Mouse (Mus musculus): ENCODE measurements around the gene Zfp607b.

The Zfp607b gene

DNA sequence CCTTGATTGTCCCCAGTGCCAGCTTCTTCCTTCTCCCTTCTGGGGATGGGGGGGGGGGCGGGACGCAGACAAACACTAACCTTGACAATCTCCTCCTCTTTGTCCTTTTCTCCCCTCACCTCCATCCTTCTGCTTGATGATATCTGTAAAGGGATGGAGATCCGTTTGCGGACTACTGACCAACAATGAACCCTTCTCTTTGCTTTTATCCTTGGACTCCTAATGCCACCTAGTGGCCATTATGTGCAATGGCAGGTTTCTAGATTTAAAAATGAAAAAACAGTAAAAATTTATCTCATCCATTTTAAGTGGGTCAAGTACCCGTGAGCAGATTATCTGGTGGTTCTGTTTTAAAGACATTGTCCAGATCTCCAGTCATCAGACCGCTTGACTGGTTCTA lies 3.5 kb upstream of the Zfp607b start:
- no peak for DNase-seq

DNA sequence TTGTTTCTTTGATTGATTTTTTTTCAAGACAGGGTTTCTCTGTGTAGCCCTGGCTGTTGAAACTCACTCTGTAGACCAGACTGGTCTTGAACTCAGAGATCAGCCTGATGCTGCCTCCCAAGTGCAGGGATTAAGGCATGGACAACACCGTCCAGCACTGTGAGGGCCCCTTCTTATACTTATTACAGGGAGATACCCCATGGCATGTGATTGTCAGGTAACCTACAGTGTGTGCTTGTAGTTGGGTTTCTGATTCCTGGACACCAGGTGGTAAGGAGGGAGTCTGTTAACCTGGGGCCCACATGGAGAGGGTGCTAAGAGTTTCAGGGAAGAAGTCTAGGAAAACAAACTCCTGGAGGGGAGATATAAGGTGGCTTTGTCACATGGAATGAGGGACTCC lies 2.1 kb upstream of the Zfp607b start:
- DNase-seq, result no peak

DNA sequence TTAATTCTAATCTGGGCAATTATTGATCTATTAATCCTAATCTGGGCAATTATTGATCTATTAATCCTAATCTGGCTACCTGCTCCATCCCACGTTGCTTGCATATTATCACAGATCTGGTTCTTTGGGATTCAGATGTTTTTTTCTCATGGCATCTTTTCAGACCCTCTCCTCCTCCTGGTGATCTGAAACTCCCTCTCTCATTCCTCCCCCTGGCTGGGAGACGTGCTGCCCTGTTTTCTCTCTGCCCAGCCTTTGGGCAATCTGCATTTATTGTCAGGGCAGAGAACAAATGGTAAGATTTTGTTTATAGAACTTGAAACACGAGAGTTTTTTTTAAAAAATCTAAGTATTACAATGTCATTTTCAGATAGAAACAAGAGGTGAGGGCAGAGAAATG lies 1.3 kb upstream of the Zfp607b start:
- no peak for DNase-seq

DNA sequence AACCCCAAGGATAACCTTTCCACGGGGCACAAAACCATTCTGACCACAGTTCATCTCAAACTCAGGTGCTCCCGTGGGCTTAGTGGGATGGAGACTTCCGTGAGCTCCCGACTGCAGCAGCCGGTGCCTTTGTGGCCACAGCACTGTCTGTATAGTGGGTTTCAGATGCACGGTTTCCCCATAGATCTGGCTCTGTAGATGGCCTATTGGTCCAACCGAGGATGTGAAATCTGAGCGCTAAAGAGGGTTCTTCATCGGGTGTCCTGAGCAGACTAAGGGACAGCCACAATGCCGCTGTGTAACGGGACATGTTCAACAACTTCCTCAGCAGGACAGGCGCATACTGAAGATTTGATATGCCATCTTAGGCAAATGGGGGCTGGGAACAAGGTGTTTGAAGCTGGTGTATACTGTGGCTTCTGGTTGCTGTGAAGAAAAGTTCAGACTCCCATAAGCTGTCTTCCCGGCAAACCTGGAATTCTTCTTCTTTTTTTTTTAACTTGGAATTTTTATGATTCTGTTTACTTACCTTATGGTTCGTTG lies 823 bp upstream of the Zfp607b start:
- DNase-seq, result no peak

DNA sequence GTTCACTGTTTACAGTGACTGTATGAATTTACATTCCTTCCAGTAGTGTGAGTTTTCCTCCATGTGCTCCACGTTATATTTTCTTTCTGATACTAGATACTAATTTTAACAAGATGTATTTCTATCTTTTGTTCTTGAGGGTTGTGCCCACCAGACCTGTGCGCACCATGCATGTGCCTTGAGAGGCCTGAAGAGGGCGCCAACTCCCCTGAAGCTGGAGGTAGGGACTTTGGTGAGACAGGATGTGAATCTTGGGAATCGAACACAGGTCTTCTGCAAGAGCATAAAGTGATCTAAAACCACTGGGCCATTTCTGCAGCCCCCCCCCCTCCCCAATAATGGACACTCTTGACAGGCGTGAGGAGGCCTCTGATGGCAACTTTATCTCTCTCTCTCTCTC lies 1.9 kb downstream of the Zfp607b start:
- DNase-seq, result no peak

DNA sequence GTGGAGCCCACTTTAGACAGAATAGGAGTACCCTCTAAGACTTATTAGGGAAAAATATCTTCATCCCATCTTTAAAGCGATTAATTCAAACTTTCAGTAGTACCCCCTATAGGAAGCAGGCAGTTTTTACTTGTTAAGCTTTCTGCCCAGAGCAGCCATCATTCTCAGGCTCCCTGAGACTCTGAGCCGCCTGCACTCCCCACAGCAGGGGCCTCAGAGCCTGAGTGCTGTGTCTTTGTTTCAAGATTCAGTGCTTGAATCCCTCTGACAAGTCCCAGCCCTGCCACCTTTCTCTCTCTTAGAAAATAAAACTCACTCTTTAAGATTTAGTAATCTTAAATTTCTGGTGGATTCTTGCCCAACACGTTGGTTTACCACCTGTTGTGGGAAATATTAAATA lies 7.6 kb downstream of the Zfp607b start:
- DNase-seq, result no peak

DNA sequence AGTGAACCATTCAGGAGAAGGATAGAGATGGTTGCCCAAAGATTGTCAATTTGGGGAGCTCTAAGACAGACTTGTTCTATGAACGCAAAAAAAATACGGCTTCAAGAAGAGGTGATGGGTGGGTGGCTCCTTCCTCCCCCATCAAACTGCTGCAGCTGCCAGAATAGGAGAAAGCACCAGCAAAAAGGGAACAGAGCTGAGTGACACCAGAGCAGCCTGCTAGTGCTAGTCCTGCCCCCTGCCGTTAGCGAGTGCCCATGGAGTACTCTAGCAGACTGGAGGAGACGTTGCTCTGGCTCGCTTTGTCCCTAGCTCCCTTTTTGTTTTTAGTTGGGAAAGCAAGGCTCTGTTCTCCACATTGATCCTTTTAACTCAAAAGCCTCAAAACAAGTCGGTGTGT lies 21.3 kb downstream of the Zfp607b start:
- DNase-seq, result peak; percentile 36

DNA sequence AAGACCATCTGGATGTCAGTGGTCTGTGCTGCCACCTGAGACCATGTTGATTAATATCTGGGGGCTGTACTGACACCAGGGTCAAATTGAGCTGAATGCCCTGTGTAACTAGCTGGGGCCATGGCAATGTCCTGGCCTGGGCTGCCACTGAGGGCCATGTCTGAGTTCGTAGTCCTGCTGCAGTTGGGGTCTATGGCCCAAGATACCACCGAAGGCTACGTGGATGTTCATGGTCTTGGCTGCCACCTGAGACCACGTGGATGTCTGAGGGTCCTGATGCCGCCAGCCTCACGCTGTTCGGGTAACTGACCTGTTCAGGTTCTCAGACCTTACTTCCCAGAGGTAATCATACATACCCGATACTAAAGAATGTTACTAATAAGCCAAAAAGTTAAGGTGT lies 32.8 kb downstream of the Zfp607b start:
- DNase-seq, result no peak

DNA sequence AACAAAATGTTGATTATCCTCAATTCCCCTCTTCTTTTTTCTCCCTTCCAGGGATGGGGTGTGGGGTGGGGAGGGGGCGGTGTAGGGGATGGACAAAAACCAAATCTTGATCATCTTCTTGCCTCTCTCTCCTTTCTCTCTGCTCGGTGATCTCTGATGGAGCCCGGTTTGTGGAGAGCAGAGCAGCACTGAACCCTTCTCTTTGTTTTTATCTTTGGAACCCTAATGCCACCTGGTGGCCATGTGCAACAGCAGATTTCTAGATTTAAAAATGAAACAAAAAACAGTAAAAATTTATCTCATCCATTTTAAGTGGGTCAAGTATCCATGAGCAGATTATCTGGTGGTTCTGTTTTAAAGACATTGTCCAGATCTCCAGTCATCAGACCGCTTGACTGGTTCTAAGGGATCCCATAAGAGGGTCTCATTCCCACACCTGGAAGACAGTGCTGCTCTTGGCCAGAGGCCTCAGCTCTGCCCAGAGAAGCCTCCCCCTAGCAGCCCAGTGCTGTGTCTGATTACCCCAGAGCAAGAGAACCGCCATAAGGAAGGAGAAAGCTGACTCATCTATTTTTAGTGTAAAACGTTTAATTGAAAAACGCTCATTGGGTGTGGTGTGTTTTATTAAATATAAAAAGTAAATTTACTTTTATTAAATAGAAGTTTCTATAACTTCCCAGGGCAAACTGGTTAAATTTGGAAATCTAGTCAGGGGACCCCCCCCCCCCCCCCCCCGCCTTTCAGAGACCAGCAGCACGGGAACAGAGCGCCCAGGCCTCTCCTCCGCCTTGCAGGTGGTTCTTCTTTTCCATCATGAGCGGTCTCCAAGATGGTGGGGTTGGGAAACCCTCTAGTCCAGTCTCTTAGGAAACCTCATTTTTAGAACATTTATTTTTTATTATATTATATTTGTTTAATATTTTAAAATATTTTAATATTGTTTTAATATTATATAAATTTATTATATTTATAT lies 36.7 kb downstream of the Zfp607b start:
- peak; percentile 44 for DNase-seq

DNA sequence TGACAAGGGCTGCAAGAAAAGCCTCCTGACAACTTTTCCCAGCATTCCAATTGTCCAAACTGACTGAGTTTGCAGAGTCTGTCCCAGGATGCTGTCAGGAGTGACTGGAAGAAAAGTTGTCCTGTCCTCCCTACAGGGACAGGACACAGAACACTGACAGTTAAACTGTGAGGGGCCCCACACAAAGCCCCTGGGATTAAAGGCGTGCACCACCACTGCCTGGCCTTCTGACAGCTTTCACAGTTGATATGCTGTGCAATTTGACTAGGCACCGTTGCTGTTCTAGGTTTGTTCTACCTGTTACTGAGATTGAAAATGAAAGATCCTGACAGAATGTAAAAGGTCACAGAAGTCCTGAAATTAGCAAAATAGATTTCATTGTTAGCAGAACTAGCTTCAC lies 38.3 kb downstream of the Zfp607b start:
- DNase-seq, result no peak

DNA sequence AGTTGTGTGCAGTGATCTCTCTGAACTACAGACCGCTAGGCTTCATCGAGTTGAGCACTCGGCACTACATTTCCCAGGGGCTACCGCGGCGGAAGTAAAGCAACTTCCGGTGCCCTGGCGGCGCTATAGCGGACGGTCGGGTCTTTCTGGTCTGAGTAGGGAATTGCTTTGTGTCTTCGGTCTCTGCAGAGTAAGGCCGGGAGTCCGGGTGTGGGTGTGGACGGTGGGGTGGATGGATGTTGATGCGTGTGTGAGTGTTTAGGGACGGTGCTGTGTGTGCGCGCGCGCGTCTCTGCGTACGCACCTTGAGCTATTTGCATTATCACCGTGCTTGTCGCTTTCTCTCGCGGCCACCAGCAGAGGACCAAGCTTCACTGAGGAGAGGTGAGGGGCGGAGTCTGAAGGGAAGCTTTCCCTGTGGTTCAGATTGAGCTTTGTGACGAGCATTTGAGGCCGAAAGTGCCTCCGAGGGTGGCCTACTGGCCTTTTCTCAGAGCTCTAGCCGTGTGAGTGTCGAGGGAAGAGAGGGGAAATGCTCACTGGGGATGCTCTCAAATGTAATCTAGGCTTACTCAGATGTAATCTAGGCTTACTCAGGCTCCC lies 42.2 kb downstream of the Zfp607b start, which contains the start of gene Zfp60:
Gene Zfp60, plus strand, starts transcription at position 109 of the 603 bp plus-strand sequence.
- peak; percentile 91 for DNase-seq

DNA sequence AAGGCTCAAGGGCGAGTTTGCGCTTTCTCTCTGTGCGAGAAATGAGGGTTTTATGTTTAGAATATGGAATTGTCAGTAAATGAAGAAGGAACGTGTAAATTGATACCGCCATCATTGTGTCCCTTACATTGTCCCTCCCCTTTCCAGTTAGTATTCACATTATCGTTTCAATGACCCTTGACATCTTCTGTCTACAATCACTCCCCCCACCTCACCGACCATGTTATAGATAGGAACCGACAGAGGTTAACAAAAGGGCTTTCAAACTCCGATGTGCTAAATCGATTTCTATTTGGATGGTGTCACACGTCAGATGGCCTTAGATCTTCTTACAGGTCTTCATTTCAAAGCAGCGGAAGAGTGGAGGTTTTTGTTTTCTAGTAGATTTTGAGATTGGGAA lies 42.8 kb downstream of the Zfp607b start:
- no peak for DNase-seq

DNA sequence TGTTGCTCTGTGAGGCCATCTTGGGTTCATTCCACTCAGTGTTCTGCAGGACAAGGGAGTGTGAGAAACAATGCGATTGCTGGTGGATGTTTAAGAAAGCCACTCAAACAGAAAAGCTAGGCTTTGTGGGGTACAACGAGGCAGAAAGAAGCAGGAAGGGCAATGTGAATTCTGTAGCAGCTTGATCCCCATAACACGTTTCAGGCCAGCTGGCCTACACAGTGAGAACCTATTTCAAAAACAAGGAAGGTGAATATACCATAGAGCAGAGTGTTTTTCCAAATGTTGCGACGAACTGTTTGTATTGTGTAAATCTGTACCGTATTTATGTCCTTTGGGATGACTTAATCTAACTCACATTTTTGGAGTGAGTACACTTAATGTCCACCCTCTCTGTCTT lies 43.4 kb downstream of the Zfp607b start:
- no peak for DNase-seq

DNA sequence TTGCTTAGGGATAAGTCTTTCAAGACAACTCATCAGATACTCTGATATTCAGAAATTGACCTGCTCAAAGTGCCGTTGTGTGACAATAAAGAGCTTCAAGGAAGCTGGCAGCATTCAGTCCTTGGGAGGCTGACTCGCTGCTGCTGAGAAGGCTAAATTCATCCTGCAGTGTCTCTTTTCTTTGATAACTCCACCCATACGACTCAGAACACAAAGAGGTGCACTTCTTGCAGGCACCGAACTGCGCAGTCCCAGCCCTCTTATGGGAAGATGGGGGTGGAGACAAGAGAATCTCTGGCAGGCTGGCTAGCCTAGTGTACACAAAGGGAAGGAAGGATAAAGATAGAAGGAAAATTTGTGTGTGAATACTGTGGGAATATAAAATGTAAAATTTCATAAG lies 46.3 kb downstream of the Zfp607b start:
- DNase-seq, result no peak

Measured in right cerebral cortex, adult 18-20 months (tissue).